Mouse (Mus musculus) thymus, postnatal 4 days (tissue): ENCODE measurements around the gene Cpd.

Experiments
- DNase-seq: peaks from one replicate; pipeline ENCODE4 v3.0.0; 2021

The Cpd gene

DNA sequence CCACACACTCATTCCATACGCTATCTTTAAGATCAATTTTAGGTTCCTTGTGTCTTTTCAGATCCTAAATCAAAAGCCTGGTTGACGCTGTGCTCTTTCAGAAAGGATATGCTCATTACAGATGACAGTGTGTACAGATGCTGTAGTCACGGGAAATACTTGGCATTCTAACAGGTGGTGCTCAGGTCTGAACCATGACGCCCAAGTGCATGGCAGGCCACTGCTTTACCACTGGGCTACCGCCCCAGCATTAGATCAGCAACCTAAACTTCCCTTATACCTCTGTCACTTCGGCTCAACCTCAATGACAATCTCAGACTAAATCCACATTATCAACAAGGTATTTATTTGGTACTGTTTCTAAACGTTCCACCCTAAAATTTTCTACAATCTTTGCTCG, 71.3 kb downstream of the Cpd start:
- no peak for DNase-seq

GRCm38 (mm10) chr11:76773811-76774210, 73.0 kb downstream of the Cpd start:
- no peak for DNase-seq

DNA sequence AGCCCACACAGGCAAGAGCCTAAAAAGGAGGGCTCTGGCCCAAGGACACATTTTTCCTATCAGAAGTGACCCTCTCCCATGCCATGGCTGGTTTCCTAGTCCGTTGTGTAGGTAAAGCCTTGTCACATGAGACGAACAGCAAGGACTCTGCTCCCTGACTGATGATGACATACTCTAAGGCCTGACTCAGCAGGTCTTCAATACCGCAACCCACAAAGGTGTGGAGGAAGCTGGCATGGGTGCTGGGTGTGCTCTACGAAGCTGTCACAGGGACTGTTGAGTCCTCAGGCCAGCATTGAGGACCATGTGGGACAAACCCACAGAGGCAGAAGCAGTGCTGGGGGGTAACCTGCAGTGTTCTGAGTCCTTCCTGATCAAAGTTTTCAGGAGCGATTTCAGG, 76.3 kb downstream of the Cpd start:
- no peak for DNase-seq

DNA sequence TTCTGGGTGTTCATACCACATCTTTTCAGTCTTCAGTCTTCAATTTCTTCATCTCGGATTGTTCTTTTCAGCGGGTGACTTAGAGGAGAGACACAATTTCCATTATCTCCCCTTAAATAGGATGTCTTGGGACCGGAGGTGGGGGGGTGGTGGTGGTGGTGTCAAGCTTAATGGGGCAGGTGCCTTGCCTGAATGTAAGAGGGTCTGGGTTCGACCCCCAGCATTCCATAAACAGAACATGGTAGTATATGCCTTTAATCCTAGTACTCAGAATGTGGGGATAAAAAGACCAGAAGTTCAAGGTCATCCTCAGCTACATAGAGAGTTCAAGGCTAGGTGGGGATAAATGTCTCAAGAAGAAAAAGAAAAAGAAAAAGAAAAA, 83.1 kb downstream of the Cpd start:
- DNase-seq, result no peak

GRCm38 (mm10) chr11:76763053-76763740, 83.6 kb downstream of the Cpd start, which contains the start of gene Gosr1:
TSS of gene Gosr1 (minus strand) at chr11:76763579.
- peak; percentile 88 for DNase-seq

DNA sequence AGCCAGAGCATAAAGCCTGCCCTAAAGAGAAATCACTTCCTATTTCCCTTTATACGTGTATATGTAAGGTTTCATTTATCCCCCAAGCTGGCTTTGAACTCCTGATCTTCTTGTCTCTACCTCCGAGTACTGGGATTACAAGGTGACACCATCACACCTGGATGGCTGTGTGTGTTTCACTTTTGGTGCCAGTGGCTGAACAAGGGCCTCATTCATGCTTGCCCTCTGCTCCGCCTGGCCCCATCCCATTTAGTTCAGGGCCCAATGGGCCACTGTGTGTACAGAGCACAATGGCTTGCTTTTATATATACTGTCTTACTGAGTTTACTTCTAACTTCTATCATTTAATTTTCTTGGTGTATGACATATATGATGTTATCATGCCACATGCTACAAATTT, 94.5 kb downstream of the Cpd start:
- no peak for DNase-seq

DNA sequence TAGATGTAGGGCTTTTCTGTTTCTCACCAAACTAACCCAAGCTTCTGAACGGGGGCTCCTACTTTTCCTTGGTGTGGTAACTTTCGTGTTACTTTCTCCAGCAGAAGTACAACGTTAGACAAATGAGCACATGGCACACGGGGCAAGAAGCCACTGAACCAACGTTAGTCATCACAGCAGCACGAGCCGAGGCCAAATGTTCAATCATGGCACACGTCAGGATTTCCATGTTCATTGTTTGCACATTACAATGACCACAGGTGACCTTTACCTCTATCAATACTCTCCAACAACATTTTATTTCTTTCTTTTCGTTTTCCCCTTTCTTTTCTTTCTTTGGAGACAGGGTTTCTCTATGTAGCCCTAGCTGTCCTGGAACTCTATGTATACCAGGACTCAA, 98.0 kb downstream of the Cpd start:
- no peak for DNase-seq

- no peak for DNase-seq
Observed at GRCm38 (mm10) chr11:76745921-76746320, 100.9 kb downstream of the Cpd start.

DNA sequence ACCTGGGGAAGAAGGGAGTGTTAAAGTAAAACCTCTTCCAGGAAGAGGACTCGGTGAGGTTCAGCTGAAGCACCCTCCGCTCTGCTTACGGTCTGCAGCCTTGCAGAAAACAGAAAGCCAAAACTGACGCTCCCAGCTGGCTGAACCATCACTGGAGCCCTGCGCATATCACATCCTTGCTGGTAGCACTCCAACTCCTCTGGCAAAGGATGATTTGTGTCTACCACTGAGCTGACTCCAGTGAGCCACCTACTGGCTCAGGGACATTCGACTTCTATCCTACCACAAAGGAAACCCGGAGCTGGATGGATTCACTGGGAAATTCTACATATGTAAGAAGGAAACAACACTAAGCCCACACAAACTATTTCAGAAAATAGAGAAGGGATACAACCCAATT, 102.3 kb downstream of the Cpd start:
- no peak for DNase-seq

DNA sequence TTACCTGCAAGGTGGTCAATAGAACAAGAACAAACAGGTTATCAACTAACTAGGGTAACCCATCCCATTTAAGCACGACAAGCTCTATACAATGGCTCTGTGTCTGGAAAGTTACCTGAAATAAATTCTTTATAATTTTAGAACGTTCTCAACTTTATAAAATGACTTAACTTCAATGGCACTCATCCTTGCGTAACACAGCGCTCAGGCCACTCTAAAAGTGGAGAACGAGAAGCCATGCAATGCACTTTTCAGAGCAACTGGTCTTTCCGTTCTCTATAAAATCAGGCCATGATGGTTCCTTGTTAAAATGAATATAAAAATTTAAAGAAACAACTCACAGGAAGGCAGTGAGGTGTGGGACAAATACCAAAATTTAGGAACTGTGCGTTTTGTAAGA, 104.3 kb downstream of the Cpd start:
- DNase-seq, result no peak

GRCm38 (mm10) chr11:76739125-76739524, 107.7 kb downstream of the Cpd start:
- DNase-seq, result peak; percentile 70

DNA sequence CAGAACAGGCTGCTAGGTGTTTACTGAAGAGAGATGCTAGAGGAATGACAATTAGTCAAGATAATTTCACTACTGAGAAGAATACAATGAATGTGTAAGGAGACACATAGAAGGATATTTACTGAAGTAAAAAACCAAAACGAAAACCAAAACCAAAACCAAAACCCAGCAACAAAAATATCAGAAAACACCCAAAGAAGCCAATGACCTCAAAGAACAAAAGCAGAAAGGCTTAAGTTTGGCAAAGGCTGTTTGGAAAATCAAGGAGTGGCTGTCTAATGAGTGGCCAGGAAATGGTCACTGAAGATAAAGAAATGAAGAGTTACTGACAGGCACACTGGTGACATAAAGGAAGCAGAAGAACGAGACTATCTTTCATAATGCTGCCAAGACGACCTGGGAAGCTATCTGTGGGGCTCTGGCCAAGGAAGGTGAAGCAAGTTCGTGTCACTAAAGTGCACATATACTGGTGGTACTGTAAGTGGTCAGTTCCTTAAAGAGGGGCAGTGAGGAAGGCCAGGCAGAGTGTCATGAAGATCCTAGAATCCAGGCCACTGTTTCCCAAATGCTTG, 111.0 kb downstream of the Cpd start:
- no peak for DNase-seq

DNA sequence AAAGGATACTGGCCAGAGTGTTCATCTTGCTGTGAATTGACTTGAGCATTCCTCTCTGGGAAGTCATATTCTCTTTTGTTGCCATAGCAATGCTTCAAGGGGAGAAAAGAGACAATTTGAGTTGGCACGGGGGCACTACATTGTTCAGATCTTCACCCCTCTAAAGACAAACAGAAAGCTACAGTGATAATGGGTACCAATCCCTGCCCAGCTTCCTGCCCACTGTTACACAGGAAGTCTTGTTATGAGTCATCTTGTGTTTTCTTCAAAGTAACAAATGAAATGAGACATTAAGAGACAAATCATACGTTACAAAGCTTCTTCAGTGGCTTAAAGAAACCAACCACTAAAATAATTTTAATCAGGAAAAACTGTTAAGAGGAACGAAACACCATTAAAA, 112.3 kb downstream of the Cpd start:
- no peak for DNase-seq

DNA sequence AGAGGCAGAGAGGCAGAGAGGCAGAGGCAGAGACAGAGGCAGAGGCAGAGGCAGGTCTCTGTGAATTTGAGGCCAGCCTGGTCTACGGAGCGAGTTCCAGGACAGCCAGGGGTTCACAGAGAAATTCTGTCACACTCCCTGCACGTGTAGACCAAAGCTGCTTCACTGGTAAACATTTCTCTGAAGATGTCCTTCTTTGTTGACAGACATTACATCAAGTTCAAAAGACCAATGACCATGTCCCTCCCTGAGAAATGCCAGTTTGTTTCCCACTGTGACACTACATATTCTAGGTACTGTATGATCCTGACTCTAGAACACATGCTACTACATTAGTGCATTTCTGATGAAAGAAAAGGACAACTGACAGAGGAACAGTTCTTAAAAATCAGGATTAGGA, 116.2 kb downstream of the Cpd start:
- DNase-seq, result no peak
